Mouse (Mus musculus) frontal cortex, postnatal 36 days (tissue): ENCODE measurements around the gene Samd4b.

Source experiments
- DNase-seq, 2 experiments: peaks; one replicate each; pipeline ENCODE4 v3.0.0; 2022; ENCODE audit warnings: low spot score in 2 of 2

The Samd4b gene

GRCm38 (mm10) chr7:28378769-28379651 is 218.9 kb downstream of the Samd4b start:
- DNase-seq: peak; percentile 74 to 76

- no peak for DNase-seq
These were observed 219.8 kb downstream of the Samd4b start for GRCm38 (mm10) chr7:28378066-28378690.

GRCm38 (mm10) chr7:28377190-28378065 is 220.5 kb downstream of the Samd4b start:
- no peak for DNase-seq

GRCm38 (mm10) chr7:28376011-28376771 is 221.8 kb downstream of the Samd4b start:
- DNase-seq: no peak

GRCm38 (mm10) chr7:28375176-28375921 is 222.6 kb downstream of the Samd4b start:
- DNase-seq: peak; percentile 68 to 73

GRCm38 (mm10) chr7:28374647-28375046 is 223.3 kb downstream of the Samd4b start:
- no peak for DNase-seq

- no peak for DNase-seq
These were observed 224.0 kb downstream of the Samd4b start for GRCm38 (mm10) chr7:28373891-28374495.

GRCm38 (mm10) chr7:28373131-28373581 is 224.8 kb downstream of the Samd4b start:
- peak; percentile 65 to 84 for DNase-seq

- peak; percentile 96 to 98 for DNase-seq
These were observed 225.5 kb downstream of the Samd4b start, which contains the start of gene Plekhg2 for GRCm38 (mm10) chr7:28372251-28373108. Gene Plekhg2 (minus strand): TSS chr7:28372599.

GRCm38 (mm10) chr7:28371514-28371989 is 226.4 kb downstream of the Samd4b start:
- no peak for DNase-seq

- DNase-seq: no peak
These were observed 226.9 kb downstream of the Samd4b start for GRCm38 (mm10) chr7:28370977-28371513.

- DNase-seq: no peak
These were observed 227.9 kb downstream of the Samd4b start for GRCm38 (mm10) chr7:28370051-28370450.

- no peak for DNase-seq
These were observed 229.5 kb downstream of the Samd4b start for GRCm38 (mm10) chr7:28368276-28368920.

GRCm38 (mm10) chr7:28367663-28368275 is 230.2 kb downstream of the Samd4b start:
- no peak for DNase-seq

- no peak for DNase-seq
These were observed 235.4 kb downstream of the Samd4b start for GRCm38 (mm10) chr7:28362441-28363060.

GRCm38 (mm10) chr7:28361647-28362341 is 236.2 kb downstream of the Samd4b start:
- no peak for DNase-seq
